Mouse (Mus musculus): ENCODE results near the gene Cdc16.

Gene Cdc16

DNA sequence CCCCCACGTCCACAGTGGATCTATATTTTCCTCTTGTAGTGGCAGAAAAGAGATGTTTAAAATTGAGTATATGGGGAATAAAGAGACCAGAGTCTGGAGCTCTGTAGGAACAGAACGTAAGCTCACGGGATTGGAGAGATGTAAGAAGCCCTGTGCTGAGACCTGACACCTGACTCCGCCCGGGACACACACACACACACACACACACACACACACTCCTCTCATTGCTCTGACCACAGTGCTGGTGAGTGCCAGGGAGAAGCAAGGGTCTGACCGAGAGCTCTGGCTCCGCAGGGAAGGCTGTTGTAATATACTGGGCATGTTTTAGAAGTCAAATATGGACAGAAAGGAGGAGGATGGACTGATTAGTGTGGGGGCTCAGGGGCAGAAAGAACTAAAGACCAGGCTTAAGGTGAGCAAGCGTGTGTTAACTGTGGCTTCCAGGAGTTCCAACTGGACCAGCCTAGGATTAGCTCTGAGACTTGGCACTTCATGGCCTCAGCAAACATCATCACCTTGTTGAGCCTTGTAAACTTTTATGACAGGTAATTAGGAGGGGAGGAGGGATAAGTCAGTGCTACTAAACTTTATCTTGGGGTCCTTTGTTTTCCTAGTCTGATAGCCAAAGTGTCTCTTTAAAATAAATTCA lies 35.7 kb downstream of the Cdc16 start:
- in situ Hi-C loops (cut with MboI; ENCODE audit: low pct_unique_long_range_greater_than_20kb in 1 of 2, low sequenced_read_pairs in 2 of 2, unreplicated experiment in 1 of 2): no loop called here

GRCm38 (mm10) chr8:13793746-13794101 lies 36.2 kb downstream of the Cdc16 start:
- in situ Hi-C loops (cut with MboI; ENCODE audit: low pct_unique_long_range_greater_than_20kb in 1 of 2, low sequenced_read_pairs in 2 of 2, unreplicated experiment in 1 of 2): no loop called here

GRCm38 (mm10) chr8:13797676-13798075 lies 40.2 kb downstream of the Cdc16 start:
- in situ Hi-C loops (cut with MboI; ENCODE audit: low pct_unique_long_range_greater_than_20kb in 1 of 2, low sequenced_read_pairs in 2 of 2, unreplicated experiment in 1 of 2): no loop called here

DNA sequence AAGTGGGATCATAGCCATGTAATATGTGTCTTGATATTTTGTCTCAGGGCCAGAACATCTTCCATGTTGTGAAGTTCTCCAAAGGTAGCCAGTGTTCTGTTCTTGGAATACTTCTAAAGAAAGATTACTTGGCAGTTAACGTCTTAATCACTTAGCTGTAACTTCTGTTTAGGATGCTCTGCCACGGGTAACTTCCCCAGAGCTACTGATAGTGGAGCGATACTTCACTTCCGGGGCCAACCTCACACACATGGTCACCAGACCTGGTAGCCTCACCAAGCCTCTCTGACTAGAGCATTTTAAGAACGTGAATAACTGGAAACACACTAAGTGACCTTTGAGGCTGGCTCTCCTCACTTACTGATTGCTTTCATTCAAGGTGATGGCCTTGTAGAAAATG lies 42.1 kb downstream of the Cdc16 start:
- in situ Hi-C loops (cut with MboI; ENCODE audit: low pct_unique_long_range_greater_than_20kb in 1 of 2, low sequenced_read_pairs in 2 of 2, unreplicated experiment in 1 of 2): no loop called here

GRCm38 (mm10) chr8:13828598-13829172 lies 71.2 kb downstream of the Cdc16 start:
- in situ Hi-C loops (cut with MboI; ENCODE audit: low pct_unique_long_range_greater_than_20kb in 1 of 2, low sequenced_read_pairs in 2 of 2, unreplicated experiment in 1 of 2): no loop called here

Measured in mouse embryonic stem cell (cell line).